Mouse (Mus musculus) T-helper 2 cell (primary cell): ENCODE data around the gene Muc13.

Source experiments
- in situ Hi-C: fragments of 300-600 bp; cut with MboI, MseI; formaldehyde crosslinking; loops from one replicate; pipeline ENCODE4 v1.15.1; 2025; ENCODE audit warnings: high pct_unique_total_duplicates

Gene Muc13

DNA sequence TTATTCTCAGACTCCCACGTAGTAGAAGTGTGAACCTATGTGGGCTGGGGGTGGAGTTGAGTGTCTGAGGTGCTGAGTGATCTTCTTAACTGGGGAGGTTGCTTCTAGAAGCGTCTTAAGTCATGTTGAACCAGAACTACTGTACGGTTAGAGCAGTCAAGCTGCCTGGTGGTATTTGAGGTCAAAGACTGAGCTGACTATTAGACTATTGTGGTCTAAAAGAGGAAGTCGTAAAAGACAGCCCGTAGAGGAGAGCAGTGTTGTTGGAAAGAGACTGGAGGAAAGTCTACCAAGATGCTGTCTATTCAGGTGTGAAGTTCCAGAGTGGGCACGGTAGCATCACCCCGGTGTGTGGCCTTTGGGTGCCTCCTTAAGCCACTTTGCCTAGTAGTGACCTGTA is 24.0 kb upstream of the Muc13 start:
- in situ Hi-C loops, result no loop called here

DNA sequence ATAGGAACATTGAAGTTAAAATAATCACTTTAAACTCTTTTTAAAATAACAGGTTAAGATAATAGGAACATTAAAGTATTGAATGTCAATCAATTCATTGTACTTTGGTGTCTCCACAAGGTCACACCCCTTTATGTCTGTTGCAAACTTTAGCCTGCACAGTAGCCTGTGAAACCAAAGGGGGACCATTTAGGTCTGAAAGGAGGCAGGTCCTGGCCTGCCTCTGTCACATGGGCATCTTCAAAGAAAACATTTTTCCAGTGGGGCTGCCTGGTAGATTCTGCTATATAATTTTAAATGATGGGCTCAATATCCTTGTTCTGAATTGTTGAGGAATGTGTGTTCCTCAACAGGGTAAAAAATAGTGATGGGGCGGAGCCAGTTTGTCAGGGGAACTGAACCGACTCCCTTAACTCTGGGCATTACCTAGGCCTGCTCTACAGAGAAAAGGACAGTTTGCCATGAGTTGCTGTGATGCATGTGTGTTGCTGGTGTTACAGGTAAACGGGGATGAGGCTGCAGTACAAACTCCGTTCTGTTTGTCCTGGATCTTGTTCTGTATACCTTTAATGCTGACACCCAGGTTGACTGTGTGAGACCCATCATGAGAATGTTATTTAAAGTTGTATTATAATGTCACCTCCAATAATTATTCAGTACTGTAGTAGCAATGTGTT is 22.9 kb upstream of the Muc13 start:
- in situ Hi-C loops, result no loop called here

DNA sequence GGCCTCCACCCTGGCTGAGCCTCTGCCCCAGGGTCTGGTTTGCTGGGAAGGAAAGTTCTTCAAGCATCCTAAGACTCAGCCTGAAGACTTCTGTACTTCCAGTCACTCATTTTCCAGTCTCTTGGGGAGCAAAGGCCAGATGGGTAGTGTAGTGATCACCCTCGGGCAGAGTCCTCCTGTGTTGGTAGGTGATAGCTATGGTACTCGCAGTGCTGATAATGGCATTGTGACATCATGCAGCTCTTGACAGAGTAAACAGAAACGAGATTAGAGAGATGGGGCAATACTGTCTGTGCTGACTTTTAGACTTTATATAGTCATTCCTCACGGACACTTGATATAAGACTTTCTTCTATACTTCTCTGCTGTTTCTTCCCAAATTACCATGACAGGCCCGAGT is 21.0 kb upstream of the Muc13 start:
- in situ Hi-C loops, result no loop called here

DNA sequence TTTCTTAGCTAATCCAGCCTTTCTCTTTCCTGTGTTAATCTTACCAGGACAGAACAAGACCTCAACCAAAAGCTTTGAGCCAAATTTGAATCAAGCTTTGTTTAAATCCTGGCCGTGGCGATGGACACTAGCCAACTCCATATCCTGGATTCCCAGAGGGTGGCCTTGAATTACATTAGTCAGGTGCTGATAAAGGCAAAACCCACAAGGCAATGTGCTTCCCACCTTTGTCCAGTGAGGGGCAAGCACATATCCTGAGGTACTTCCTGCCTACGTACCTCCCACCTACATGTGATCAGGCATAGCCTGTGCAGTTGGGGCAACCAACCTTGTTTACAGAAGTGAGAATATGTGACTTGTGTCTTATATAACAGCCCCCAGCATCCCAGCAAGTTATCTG is 18.9 kb upstream of the Muc13 start:
- in situ Hi-C loops, result no loop called here

DNA sequence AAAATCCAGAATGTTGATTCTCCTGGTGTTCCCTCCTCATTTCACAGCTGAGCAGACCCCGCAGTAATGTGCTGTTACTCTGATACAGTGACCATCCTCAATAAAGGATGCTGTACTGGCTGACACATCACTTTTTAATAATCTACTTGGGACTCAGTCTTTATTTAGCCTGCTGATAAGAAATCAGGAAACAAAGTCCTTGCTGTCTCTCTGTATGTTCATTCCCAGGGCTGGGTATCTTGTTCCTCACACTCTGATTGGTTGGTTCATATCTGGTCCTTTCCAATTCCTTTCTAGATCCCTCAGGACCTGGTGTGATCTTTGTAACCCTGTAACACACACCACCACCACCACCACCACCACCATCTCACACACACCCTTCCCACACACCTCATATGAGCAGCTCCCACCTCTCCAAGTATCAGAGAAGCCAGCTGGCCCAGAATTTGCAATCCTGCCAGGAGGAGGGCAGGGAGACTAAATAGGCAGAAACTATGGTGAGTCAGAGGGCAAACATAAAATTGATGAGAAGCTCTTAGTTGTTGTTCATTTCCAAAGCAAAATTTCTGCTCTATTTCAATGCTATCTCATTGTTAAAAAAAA is 18.0 kb upstream of the Muc13 start:
- in situ Hi-C loops, result no loop called here

DNA sequence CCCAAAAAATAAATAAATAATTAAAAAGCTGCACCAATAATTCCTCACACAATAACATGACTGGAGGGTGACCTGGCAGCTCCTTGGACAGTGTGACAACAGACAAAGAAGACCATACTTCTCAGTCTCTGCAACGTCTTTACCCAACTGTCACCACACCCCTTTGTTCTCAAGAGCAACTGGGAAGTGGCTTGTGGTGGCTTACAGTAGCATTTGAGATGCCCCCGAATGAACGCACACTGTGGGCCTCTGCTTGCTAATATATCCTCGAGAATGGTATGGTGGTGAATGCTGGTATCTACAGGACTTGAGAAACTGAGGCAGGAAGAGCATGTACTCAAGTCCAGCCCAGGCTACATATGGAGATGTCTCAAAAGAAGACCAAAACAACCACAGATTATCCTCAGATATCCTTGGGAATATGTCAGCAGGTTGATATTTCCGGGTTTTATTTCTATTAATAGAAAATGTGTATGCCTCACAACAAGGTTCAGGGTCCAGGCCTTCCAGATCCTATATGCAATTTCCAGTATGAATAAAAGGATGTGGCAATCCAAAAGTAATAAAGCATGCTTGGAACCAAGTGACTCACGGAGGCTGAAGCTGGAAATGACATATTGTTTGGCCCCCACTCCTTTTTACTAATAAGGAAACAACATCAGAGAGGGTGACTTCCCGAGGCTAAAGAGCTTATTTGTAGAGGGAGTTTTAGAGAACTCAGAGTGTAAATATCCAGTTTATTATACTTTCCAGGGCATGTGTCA is 16.9 kb upstream of the Muc13 start:
- in situ Hi-C loops, result no loop called here

DNA sequence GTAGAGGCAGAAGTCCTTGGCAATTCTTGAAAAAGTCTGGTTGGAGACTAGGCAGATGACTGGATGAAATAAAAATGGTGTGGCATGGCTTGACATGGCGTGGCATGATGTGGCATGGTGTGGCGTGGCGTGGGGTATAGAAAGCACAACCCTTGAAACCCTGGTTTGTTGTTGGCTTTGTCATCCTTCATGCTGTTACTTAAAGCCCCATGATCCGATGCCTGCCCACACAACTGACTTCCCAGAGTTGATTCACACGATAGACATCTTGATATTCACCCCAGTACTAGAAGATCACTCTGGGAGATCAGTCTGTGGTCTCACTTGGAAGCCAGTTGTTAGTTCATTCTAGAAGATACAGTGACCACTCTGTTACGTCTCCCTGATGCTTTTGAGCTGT is 16.2 kb upstream of the Muc13 start:
- in situ Hi-C loops, result no loop called here

DNA sequence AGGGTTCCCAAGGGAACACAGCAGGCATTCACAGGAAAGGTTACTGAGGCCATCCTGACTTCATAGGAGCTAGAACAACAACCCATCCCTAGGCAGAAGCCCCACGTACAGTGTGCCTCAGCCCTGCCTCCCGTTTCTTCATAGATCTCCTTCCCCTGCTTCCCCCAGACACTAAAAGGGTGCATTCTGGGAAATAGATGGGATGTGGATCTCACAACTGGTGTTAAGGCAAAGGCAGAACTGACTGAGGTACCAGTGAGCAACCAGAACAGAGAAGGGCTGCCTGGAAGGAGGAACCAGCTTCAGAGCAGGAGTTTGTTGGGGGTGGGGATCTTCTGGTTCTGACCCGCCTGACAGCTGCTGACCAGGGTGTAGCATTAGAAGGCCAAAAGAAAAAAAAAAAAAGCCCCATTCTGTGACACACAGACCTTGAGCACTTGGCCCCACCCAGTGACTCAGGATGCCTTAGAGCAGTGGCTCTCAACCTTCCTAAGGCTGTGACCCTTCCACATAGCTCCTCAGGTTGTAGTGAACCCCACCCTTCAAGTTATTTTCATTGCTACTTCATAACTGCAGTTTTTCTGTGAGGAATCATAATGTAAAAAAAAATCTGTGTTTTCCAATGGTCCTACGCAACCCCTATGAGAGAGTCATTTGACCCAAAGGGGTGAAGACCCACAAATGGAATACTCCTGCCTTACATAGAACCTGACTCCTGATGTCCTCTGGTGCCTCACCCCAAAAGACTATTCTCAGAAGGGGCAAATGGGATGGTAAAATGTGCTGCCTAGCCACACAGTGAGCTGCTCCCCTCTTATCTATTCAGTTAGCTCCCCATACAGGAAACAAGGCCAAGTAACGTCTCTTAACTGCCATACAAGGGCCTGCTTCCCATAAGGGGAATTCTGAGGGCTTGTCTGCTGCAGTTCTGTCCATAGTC is 11.8 kb upstream of the Muc13 start:
- in situ Hi-C loops, result no loop called here

DNA sequence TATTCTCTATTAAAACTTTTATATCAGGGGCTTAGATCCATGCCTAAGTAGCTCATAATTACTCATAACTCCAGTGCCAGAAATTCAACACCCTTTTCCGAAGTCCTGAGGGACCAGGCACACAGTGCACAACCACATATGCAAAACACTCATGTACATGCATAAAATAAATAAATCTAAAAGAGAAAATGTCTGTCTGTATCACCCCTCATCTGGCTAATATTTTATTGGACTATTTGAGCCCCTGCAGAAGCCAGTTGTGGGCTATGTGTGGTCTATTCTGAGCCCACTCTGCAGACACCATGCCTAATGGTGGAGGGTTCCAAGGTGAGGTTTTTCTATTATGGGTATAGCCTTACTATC is 11.1 kb upstream of the Muc13 start:
- in situ Hi-C loops, result no loop called here

DNA sequence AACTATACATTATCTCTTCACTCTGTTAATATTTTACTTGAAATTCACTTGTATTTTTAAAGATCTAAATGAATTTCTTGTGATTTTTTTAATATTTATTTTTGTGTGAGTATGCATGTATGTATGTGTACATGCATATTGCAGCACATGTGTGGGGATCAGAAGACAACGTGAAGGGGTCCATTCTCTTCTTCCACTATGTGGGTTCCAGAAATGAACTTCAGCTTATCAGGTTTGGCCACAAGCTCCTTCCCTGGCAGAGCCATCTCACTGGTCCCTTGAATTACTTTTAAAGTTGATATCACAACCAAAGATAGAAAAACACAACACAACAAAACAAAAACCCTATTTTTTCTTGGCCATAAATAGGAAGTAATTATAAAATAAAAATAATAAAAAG is 9.3 kb upstream of the Muc13 start:
- in situ Hi-C loops, result no loop called here

DNA sequence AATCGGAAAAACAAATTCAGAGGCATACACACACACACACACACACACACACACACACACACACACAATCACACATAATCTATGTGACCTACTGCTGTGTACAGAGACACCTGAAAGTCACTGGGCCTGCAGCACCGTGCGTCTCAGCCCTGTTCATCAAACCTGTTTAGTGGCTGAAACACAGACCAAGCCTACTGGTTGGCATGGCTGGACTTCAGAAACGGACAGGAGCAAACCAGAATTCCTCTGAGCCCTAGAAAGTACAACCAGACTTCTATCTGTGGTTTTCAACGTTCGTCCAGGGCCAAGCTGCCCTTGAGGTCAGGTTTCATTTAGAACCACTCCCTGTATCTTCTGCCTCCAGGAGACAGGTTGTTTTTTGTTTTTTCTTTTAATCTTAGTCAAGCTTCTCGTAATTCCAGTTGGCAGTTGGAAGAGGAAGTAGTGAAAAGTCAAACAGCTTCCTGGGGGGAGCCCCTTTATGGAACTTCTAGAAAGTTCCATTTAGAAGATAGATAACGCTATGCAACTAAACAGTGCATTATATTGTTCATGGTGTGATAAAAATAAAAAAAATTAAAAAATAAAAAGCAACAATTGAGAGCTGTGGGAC is 8.6 kb upstream of the Muc13 start:
- in situ Hi-C loops, result no loop called here

DNA sequence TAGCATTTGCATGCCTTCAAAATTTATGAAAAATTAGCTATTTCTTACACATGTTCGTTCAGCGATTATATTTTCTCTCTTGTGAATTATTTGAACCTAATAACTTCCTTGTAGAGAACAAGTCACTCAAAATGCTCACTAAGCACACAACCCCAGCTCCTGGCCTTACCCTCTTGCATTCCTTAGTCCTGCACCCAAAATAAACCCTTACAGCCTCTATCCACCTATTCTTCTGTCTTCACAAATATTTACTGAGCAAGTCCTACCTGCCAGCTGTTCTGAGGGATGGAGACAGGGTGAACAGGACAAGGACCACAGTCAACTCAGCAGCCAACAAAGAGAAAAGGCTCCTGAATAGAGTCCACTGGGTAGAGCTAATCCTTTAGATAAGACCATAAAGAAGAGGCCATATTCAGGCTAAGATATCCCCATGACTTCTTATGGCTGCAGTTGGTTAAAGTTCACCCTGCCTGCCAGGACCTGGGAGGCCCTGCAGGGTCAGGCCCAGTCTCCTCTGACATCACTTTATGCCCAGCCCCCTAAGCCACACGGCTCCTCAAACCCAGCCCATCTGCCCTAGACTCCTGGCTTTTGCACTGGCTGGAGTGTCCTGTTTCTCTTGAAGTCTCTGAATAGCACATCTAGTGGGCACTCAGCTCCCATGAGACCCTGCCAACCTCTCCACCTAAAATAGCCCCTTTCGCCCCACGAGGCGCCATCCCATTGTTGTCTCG is 7.0 kb upstream of the Muc13 start:
- in situ Hi-C loops, result no loop called here

DNA sequence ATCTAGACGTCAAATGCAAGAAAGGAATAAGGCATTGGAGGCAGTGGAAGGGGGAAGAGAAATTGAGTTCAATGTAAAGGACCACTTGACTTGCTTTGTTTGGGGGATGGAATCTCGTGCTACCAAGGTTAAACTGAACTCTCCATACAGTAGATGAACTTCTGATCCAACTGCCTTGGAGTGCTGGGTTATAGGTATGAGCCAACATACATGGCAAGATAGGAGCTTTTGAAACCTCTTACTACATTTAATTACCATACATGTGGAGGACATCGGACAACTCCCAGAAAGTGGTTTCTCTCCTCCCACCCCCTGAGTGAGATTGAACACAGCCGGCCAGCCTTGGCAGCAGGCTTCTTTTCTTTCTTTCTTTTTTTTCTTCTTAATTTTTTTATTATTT is 1.3 kb downstream of the Muc13 start:
- in situ Hi-C loops, result no loop called here

DNA sequence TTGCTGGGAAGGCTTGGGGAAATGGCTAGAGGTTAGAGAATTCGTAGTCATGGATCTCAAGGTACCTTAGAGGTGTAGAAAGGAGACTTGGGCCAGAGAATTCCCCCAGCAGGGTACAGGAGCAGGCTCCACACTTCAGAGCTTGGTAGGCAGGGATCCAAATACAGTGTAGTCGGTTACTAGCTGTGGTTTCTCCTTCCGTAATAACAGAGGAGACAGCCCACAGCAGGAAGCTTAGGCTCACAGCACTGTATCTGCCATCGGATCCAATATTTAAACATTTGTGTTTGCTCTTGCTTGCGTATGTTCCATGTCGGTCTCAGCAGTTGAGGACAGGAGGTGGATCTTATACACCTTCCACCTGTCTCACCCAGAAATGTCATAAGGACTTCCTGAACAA is 2.0 kb downstream of the Muc13 start:
- in situ Hi-C loops, result no loop called here

DNA sequence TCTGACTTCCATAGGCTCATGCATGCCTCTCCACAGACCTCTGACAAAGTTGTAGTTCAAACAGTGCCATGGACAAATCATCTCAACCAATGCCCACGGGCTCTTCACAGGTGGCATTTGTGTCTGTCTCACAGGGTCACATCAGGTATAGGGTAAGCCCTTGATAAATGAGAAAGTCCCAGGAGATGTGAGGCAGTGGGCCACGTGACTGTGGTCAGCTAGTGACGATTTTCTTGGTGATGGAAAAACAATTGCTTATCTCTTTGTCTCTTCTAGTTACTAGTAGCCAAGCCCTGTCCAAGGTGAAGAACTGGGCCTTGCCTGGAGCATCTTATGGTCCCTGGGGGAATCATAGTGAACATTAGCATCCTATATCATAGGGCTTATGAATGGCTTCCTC is 2.9 kb downstream of the Muc13 start:
- in situ Hi-C loops, result no loop called here

DNA sequence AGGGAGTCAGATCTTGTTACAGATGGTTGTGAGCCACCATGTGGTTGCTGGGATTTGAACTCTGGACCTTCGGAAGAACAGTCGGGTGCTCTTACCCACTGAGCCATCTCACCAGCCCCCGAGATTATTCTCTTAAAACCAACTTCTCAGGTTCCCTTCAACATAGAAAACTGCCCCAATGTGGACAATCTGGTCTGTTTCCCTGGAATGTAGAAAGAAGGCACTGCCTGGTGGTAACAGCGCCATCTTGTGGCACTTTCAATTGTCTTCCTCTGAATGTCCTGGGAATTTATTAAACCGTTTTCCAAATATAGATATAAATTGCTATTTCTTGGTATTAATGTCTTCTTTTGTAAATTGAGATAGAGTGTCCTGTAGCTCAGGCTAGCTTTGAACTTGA is 4.0 kb downstream of the Muc13 start:
- in situ Hi-C loops, result no loop called here

DNA sequence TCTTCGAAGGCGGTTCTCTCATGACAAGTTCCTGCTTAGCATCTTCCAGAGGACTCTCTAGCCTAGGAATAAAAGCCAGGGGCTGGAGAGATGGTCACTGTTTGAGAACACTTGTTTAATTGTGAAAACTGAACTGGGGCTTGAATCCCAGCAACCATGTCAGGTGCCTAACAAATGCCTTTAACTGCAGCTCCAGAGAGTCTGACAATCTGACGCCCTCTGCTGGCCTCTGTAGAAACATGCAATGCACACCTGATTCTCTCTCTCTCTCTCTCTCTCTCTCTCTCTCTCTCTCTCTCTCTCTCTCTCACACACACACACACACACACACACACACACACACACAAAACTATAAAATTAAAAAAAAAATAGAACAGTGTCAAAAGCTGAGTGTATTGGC is 16.2 kb downstream of the Muc13 start:
- in situ Hi-C loops, result loop anchor here (25.0 kb wide), 1 partner anchor 302 kb away; no protein-coding TSS in a partner anchor

DNA sequence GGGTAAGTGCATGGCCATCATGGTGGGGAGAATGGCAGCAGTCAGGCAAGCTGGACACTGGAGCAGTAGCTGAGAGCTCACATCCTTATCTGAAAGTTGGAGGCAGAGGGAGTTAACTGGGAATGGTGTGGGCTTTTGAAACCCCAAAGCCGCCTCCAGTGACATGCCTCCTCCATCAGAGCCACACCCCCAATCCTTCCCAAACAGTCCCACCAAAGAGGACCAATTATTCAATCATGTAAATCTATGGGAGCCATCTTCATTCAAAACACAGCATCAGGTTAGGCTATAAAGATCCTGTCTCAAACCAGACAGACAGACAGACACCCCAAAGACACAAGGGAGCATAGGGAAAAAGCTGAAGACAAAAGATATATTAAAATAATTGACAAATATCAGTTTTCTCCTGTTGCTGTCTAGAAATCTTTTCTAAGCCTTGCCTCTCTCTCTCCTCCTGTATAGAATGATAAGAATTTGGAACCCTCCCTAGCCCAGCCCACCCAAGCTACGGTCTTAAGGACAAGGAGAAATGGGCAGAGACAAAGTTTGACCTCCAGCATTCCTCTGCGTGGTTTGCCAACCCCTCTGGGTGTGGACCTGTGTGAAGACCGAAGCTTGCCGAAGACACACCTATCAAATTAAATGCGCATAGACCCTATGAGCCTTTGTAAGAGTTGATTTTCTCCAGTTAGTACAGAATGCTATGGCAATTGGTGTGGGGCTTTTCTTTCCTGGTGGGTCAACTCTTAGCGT is 24.8 kb downstream of the Muc13 start:
- in situ Hi-C loops, result loop anchor here (25.0 kb wide), 1 partner anchor 294 kb away; no protein-coding TSS in a partner anchor

DNA sequence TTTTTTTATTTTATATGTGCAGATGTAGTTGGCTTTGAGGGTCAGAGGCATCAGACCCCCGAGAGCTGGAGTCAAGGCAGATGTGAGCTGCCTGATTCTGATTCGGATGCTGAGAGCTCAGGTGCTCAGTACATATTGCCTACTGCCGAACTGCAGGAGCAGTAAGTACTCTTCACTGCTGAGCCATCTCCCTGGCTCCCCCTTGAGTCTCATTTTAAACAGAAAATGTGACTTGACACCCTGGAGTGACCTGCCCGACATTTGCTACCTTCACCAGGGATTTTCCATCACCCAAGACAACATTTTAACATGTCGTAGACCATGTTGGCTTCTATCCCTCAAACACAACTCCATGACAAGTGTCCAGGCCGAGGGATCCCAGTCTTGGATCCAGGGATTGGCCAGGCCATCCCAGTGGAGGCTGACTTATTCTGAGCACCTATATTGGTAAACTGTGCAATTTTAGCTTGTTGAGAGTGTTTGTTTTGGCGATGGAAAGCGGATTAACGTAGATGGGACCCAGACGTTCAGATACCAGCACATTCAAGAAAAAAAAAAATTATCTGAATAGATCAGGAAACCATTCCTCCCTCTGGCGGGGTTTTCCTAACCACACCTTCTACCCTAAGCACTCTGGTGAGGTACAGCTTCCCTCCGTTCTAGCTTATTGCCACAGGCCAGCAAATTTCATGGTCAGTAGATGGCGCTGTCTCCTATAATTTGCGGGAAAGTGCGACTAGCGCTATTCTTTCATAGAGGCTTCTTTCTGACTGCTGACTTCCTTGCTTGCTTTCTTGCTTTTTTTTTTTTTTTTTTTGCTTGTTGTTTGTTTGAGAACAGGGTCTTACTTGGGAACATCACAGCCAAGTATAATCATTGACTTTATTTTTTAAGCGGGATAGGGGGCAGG is 26.7 kb downstream of the Muc13 start:
- in situ Hi-C loops, result loop anchor here (25.0 kb wide), 1 partner anchor 292 kb away; no protein-coding TSS in a partner anchor
